Mouse (Mus musculus) CH12.LX (cell line): ENCODE data around the gene Cenpk. TPM values are rescaled to one million over a fixed set of nuclear protein-coding genes. Genes with fewer than 3 reads are reported as not detected.
"Not testable (repeated sequence)": the region's sequence is repeated elsewhere in the genome, so short reads cannot be mapped to it uniquely, and the experiment has no call there.

ENCODE experiments used
- DNase-seq: peaks from one replicate; pipeline ENCODE4 v3.0.0-alpha.2; 2013; ENCODE audit errors: extremely low read depth
- H3K27ac ChIP-seq: 2 replicates; pipeline ENCODE4 v1.5.1; 2012; ENCODE audit warnings: low read depth, mild to moderate bottlenecking, control low read depth, moderate library complexity; ENCODE audit not compliant: insufficient read depth
- H3K27me3 ChIP-seq: replicated peaks from 2 replicates; pipeline ENCODE3; 2012; ENCODE audit warnings: inconsistent platforms
- H3K36me3 ChIP-seq, 2 experiments: replicated peaks in 1 of 2; 2 replicates each; pipeline versions ENCODE3 to v1.6.1; 2012; ENCODE audit warnings: inconsistent platforms in 1 of 2, low read length in 1 of 2, mild to moderate bottlenecking in 1 of 2, mixed read lengths in 1 of 2, moderate library complexity in 1 of 2; ENCODE audit not compliant: control insufficient read depth in 1 of 2, insufficient read depth in 1 of 2
- H3K4me1 ChIP-seq, 2 experiments: 2 replicates each; pipeline ENCODE4 v1.6.1; 2012; ENCODE audit warnings: inconsistent platforms in 1 of 2, moderate library complexity in 1 of 2; ENCODE audit not compliant: insufficient read depth in 2 of 2, control insufficient read depth in 1 of 2
- H3K4me2 ChIP-seq: 2 replicates; pipeline ENCODE4 v1.6.1; 2012; ENCODE audit warnings: low read depth, mild to moderate bottlenecking, control low read depth; ENCODE audit not compliant: poor library complexity, insufficient read depth, severe bottlenecking
- H3K4me3 ChIP-seq, 3 experiments: fragments of 150-350 bp in 1 of 3; sonication (generic) in 1 of 3; replicated peaks in 1 of 3; 2 replicates each; pipeline versions ENCODE3 to v1.5.1; 2011 to 2012; ENCODE audit warnings: low read depth in 2 of 3, low read length in 2 of 3, mild to moderate bottlenecking in 2 of 3, moderate library complexity in 2 of 3, control low read depth in 1 of 3, improper control_type of control experiment in 1 of 3, inconsistent platforms in 1 of 3, mixed read lengths in 1 of 3; ENCODE audit not compliant: poor library complexity in 1 of 3
- H3K79me2 ChIP-seq: replicated peaks from 2 replicates; pipeline ENCODE4 v1.6.1; 2012; ENCODE audit warnings: mild to moderate bottlenecking, moderate library complexity; ENCODE audit not compliant: control insufficient read depth, poor library complexity, insufficient read depth, severe bottlenecking; ENCODE audit errors: extremely low read depth
- H3K9ac ChIP-seq: 2 replicates; pipeline ENCODE4 v1.6.1; 2012; ENCODE audit warnings: low read depth, mild to moderate bottlenecking, control low read depth, moderate library complexity; ENCODE audit not compliant: insufficient read depth
- H3K9me3 ChIP-seq: replicated peaks from 2 replicates; pipeline ENCODE3; 2012; ENCODE audit warnings: low read length, inconsistent platforms, mixed read lengths
- BHLHE40 ChIP-seq: IDR thresholded peaks from 2 replicates; pipeline ENCODE4 v1.6.1; 2011; ENCODE audit warnings: mild to moderate bottlenecking, low read depth, low read length, improper control_type of control experiment
- CHD1 ChIP-seq: IDR thresholded peaks from 2 replicates; pipeline ENCODE4 v1.6.1; 2012; ENCODE audit warnings: low read depth, low read length, improper control_type of control experiment, inconsistent platforms
- CHD2 ChIP-seq: IDR thresholded peaks from 2 replicates; pipeline ENCODE4 v1.6.1; 2011; ENCODE audit warnings: low read length, improper control_type of control experiment
- CTCF ChIP-seq, 2 experiments: IDR thresholded peaks in 1 of 2; conservative IDR thresholded peaks in 1 of 2; 2 replicates each; pipeline ENCODE4 v1.5.1; 2011 to 2012; ENCODE audit warnings: low read depth in 2 of 2, low read length in 2 of 2, improper control_type of control experiment in 1 of 2, inconsistent platforms in 1 of 2, mild to moderate bottlenecking in 1 of 2, moderate library complexity in 1 of 2
- ELF1 ChIP-seq: IDR thresholded peaks from 2 replicates; pipeline ENCODE4 v1.6.1; 2014; ENCODE audit warnings: low read depth, mild to moderate bottlenecking, inconsistent platforms, low read length, improper control_type of control experiment
- EP300 ChIP-seq: IDR thresholded peaks from 2 replicates; pipeline ENCODE4 v1.6.1; 2011; ENCODE audit warnings: low read length, improper control_type of control experiment
- ETS1 ChIP-seq: conservative IDR thresholded peaks from 2 replicates; pipeline ENCODE4 v1.6.1; 2012; ENCODE audit warnings: low read depth, mild to moderate bottlenecking, inconsistent platforms, low read length, improper control_type of control experiment, moderate library complexity
- GABPA ChIP-seq: IDR thresholded peaks from 2 replicates; pipeline ENCODE4 v1.6.1; 2012; ENCODE audit warnings: low read depth, low read length, improper control_type of control experiment, inconsistent platforms; ENCODE audit not compliant: insufficient replicate concordance
- HCFC1 ChIP-seq: IDR thresholded peaks from 2 replicates; pipeline ENCODE4 v1.6.1; 2012; ENCODE audit warnings: low read depth, mild to moderate bottlenecking, inconsistent platforms, low read length, improper control_type of control experiment
- IRF4 ChIP-seq: IDR thresholded peaks from 2 replicates; pipeline ENCODE4 v1.6.1; 2014; ENCODE audit warnings: low read depth, mild to moderate bottlenecking, inconsistent platforms, low read length, improper control_type of control experiment
- KAT2A ChIP-seq: IDR thresholded peaks from 2 replicates; pipeline ENCODE4 v1.6.1; 2012; ENCODE audit warnings: low read length, improper control_type of control experiment, inconsistent platforms; ENCODE audit not compliant: insufficient replicate concordance
- MAFK ChIP-seq: IDR thresholded peaks from 2 replicates; pipeline ENCODE4 v1.6.1; 2011; ENCODE audit warnings: low read length, improper control_type of control experiment; ENCODE audit not compliant: insufficient replicate concordance
- MAX ChIP-seq: IDR thresholded peaks from 2 replicates; pipeline ENCODE4 v1.6.1; 2011; ENCODE audit warnings: low read length, improper control_type of control experiment
- MAZ ChIP-seq: IDR thresholded peaks from 2 replicates; pipeline ENCODE4 v1.6.1; 2012; ENCODE audit warnings: low read depth, mild to moderate bottlenecking, inconsistent platforms, low read length, improper control_type of control experiment, moderate library complexity
- MEF2A ChIP-seq: IDR thresholded peaks from 2 replicates; pipeline ENCODE4 v1.6.1; 2014; ENCODE audit warnings: low read depth, mild to moderate bottlenecking, inconsistent platforms, low read length, improper control_type of control experiment, borderline replicate concordance
- MXI1 ChIP-seq: IDR thresholded peaks from 2 replicates; pipeline ENCODE4 v1.6.1; 2011; ENCODE audit warnings: mild to moderate bottlenecking, low read depth, low read length, improper control_type of control experiment
- NELFE ChIP-seq: IDR thresholded peaks from 2 replicates; pipeline ENCODE4 v1.6.1; 2011; ENCODE audit warnings: low read depth, low read length, improper control_type of control experiment
- NRF1 ChIP-seq: IDR thresholded peaks from 2 replicates; pipeline ENCODE4 v1.6.1; 2014; ENCODE audit warnings: low read depth, mild to moderate bottlenecking, inconsistent platforms, low read length, improper control_type of control experiment, moderate library complexity
- POLR2A ChIP-seq: IDR thresholded peaks from 2 replicates; pipeline ENCODE4 v1.6.1; 2011; ENCODE audit warnings: low read depth, mild to moderate bottlenecking, improper control_type of control experiment, low read length
- POLR2AphosphoS2 ChIP-seq: IDR thresholded peaks from 2 replicates; pipeline ENCODE4 v1.6.1; 2011; ENCODE audit warnings: low read depth, low read length, improper control_type of control experiment
- RAD21 ChIP-seq: IDR thresholded peaks from 2 replicates; pipeline ENCODE4 v1.6.1; 2011; ENCODE audit warnings: low read depth, mild to moderate bottlenecking, low read length, improper control_type of control experiment, moderate library complexity
- RCOR1 ChIP-seq: conservative IDR thresholded peaks from 2 replicates; pipeline ENCODE4 v1.6.1; 2012; ENCODE audit warnings: low read depth, mild to moderate bottlenecking, inconsistent platforms, low read length, improper control_type of control experiment
- SMC3 ChIP-seq: IDR thresholded peaks from 2 replicates; pipeline ENCODE4 v1.6.1; 2011; ENCODE audit warnings: low read depth, low read length, improper control_type of control experiment
- TBP ChIP-seq: conservative IDR thresholded peaks from 2 replicates; pipeline ENCODE4 v1.6.1; 2011; ENCODE audit warnings: low read depth, low read length, improper control_type of control experiment
- ZC3H11A ChIP-seq: IDR thresholded peaks from 2 replicates; pipeline ENCODE4 v1.6.1; 2012; ENCODE audit warnings: low read depth, mild to moderate bottlenecking, inconsistent platforms, low read length, improper control_type of control experiment
- ZKSCAN1 ChIP-seq: IDR thresholded peaks from 2 replicates; pipeline ENCODE4 v1.6.1; 2012; ENCODE audit warnings: low read depth, inconsistent platforms, low read length, improper control_type of control experiment, borderline replicate concordance
- ZMIZ1 ChIP-seq: IDR thresholded peaks from 2 replicates; pipeline ENCODE4 v1.6.1; 2012; ENCODE audit warnings: low read depth, mild to moderate bottlenecking, inconsistent platforms, low read length, improper control_type of control experiment
- ZNF384 ChIP-seq: IDR thresholded peaks from 2 replicates; pipeline ENCODE4 v1.6.1; 2012; ENCODE audit warnings: low read depth, low read length, improper control_type of control experiment, inconsistent platforms
- dilution Hi-C: fragments of 300-500 bp; cut with MboI; formaldehyde crosslinking; loops from 2 replicates; pipeline ENCODE4 v1.14.3; 2020; ENCODE audit warnings: low sequenced_read_pairs; ENCODE audit not compliant: extremely low pct_unique_long_range_greater_than_20kb, extremely low pct_ligation_motif_present
- in situ Hi-C: fragments of 300-500 bp; cut with MboI; formaldehyde crosslinking; loops from 3 replicates; pipeline ENCODE4 v1.14.3; 2019; ENCODE audit warnings: low sequenced_read_pairs, low pct_ligation_motif_present, low pct_unique_long_range_greater_than_20kb, mixed read lengths
- polyA plus RNA-seq: library from polyadenylated mRNA; unstranded; fragments of >175 nt; gene quantifications from 2 replicates; pipeline ENCODE4 v1.2.1, GENCODE M21; 2012; ENCODE audit warnings: low read depth; ENCODE audit not compliant: insufficient read length
- total RNA-seq, 2 experiments: library from RNA; depleted of rRNA; stranded (reverse); fragments of 300-350 nt in 1 of 2; fragments of >200 nt in 1 of 2; gene quantifications; 2 replicates each; pipeline ENCODE4 v1.2.3; 2012 to 2014

The Cenpk gene
- total and polyA plus RNA-seq, 3 experiments: 19.0 to 113 (median 35.5) TPM

DNA sequence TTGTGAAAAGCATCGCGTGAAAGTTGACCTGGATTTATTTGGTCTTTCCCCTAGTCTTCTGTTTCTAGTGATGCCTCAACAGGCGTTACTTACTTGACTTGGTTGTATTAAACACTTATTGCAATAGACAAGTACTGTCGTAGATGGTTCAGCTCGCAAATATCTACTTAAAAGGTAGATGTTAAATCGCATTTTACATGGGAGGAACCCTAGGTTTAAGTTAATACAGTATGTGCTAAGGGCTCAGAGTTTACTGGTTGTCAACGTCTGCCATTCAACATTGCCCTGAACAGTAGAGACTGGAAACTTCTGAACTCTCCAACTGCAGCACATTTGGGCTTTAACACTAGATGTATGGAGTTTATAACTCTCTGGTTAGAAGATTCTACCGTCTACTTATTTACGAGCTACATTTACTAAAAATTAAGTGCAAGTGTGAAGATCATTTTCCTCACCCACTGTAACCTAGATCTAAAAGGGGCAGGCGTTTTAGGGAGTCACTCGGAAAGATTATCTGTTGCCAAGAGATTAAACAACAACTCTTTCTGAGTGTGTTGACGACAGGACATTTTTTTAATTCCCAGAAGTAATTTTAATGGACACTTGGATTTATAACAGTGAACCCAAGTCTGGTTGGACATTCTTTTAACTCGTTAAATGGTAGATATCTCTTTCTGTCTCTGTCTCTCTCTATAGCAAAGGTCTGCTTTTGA lies 49.1 kb upstream of the Cenpk start:
- TF ChIP-seq MAFK (no peak), ELF1 (no peak), POLR2A (no peak), RCOR1 (no peak), MAZ (no peak), ZKSCAN1 (no peak), NRF1 (no peak), KAT2A (no peak), MXI1 (no peak), MEF2A (no peak), CHD1 (no peak), HCFC1 (no peak), NELFE (no peak), POLR2AphosphoS2 (no peak), BHLHE40 (no peak), SMC3 (no peak), RAD21 (no peak), GABPA (no peak)
- Histone ChIP-seq H3K36me3 (peaks cover 14 to 25% of the 10 kb centered on the region in 2 experiments), H3K27me3 (no peaks in the 10 kb centered on the region), H3K9ac (peak overlapping the region; percentile 75), H3K9me3 (no peaks in the 10 kb centered on the region), H3K27ac (peak overlapping the region; percentile 64; the same call in 1 of the 2 replicates), H3K4me2 (peak overlapping the region; percentile 89), H3K4me3 (peak overlapping the region; percentile 76 to 97 (median 88)), H3K4me1 (peaks cover 0 to 23% of the 10 kb centered on the region in 2 experiments; a peak in 2 of 4 replicates), H3K79me2 (peaks cover 26% of the 10 kb centered on the region)
- dilution Hi-C loops: no loop called here
- in situ Hi-C loops: no loop called here
- DNase-seq: peak; percentile 11

DNA sequence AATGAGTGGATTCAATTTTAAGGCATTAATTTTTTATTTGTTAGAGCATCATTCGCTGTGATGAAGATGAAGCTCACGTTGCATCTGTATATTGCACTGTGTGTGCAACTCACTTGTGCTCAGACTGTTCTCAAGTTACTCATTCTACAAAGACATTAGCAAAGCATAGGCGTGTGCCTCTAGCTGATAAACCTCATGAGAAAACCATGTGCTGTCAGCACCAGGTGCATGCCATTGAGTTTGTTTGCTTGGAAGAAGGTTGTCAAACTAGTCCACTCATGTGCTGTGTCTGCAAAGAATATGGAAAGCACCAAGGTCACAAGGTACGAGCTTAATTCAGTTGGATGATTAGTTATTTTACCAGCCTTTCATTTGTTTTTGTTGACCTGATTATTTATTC lies 41.1 kb upstream of the Cenpk start:
- Histone ChIP-seq H3K9ac (no peak overlapping the region), H3K4me1 (no peaks in the 10 kb centered on the region), H3K36me3 (peaks cover 29 to 57% of the 10 kb centered on the region in 2 experiments), H3K79me2 (no peaks in the 10 kb centered on the region), H3K9me3 (no peaks in the 10 kb centered on the region), H3K27me3 (no peaks in the 10 kb centered on the region), H3K4me3 (no peak overlapping the region), H3K27ac (no peak overlapping the region), H3K4me2 (no peak overlapping the region)
- DNase-seq: no peak
- dilution Hi-C loops (no loop called here), in situ Hi-C loops (no loop called here)
- TF ChIP-seq IRF4 (no peak), ZNF384 (no peak), TBP (no peak), CHD2 (no peak), ZMIZ1 (no peak), ZC3H11A (no peak), POLR2A (no peak), RCOR1 (no peak), CTCF (conservative IDR thresholded peaks at IDR 0.05 in 1 of 2, IDR thresholded peaks at IDR 0.05 in 1 of 2; ENCODE audit: low read depth in 2 of 2, low read length in 2 of 2) (no peak), ETS1 (no peak), BHLHE40 (no peak), MAFK (no peak), EP300 (no peak), NELFE (no peak), NRF1 (no peak), MAX (no peak), GABPA (no peak), KAT2A (no peak)

DNA sequence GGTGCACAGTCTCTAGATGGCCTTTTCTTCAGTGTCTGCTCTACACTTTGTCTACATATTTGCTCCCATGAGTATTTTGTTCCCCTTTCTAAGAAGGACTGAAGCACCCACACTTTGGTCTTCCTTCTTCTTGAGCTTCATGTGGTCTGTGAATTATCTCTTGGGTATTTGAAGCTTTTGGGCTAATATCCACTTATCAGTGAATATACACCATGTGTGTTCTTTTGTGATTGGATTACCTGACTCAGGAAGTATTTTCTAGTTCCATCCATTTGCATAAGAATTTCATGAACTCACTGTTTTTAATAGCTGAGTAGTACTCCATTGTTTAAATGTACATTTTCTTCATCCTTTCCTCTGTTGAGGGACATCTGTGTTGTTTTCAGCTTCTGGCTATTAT lies 32.5 kb upstream of the Cenpk start:
- H3K4me1 ChIP-seq, H3K79me2 ChIP-seq, H3K4me2 ChIP-seq, H3K4me3 ChIP-seq, H3K27ac ChIP-seq, in situ Hi-C loops, dilution Hi-C loops, DNase-seq, H3K9me3 ChIP-seq, H3K9ac ChIP-seq, H3K27me3 ChIP-seq: not testable (repeated sequence)
- H3K36me3 ChIP-seq: peaks cover 24 to 50% of the 10 kb centered on the region in 2 experiments
